ENCODE assay signal across 14 mouse cellular contexts in the genomic region with DNA sequence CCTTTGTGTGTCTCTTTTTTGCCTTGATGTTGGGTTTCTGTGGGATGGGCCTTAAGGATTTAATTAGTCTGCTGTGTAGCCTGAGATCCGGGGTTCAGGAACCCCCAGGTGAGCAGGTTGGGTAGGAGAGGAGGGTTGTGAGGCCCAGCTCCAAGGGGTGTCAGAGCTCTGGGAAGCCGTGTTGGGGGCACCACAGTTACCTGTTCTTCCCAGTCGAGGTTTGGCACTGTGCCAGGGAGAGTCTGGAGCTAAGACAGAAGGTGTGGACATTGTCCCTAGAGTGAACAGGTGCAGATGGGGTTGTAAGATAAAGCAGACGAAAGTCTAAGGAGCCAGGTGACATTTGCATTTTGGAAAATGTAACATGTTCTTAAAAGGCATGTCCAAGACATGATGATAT.
DNase-seq lines count a peak whose midpoint lies in the region; ATAC-seq and TF ChIP-seq lines count a peak whose summit lies in the region.
"Had no signal": no experiment of that assay in that cellular context is flagged by ENCODE, and none has a peak within 500 bp of the region (broad histone marks: within the 10 kb centered on the region; RNA-seq: fewer than 3 reads in every experiment).

No protein-coding gene starts in this region.

- peak; percentile 31 for DNase-seq in right cerebral cortex, postnatal 14 days
- no peak for DNase-seq in right cerebral cortex, postnatal 25 days
- DNase-seq in forebrain, postnatal 0 days, result no peak
- no peak for DNase-seq in lung, postnatal 4 days
- DNase-seq: adrenal gland, postnatal 36 days; cerebellum, adult 11 months; heart, postnatal 36 days; kidney, postnatal 36 days; liver, embryonic 13.5 days; lung, postnatal 36 days had no signal

- peaks cover 9% of the 10 kb centered on the region; the same call in 1 of the 2 replicates for H3K4me1 ChIP-seq in forebrain, postnatal 0 days (ENCODE audit: insufficient read depth)
- peaks cover 4% of the 10 kb centered on the region; the same call in 1 of the 2 replicates for H3K4me1 ChIP-seq in intestine, embryonic 16.5 days (ENCODE audit: control insufficient read depth, insufficient read depth, low read length)
- H3K4me1 ChIP-seq in neural tube, embryonic 15.5 days, result peaks cover 30% of the 10 kb centered on the region

- H3K27me3 ChIP-seq in forebrain, postnatal 0 days (ENCODE audit: insufficient read depth, low read length), result no peaks in the 10 kb centered on the region
- H3K27me3 ChIP-seq in intestine, embryonic 16.5 days (replicated peaks; ENCODE audit: control insufficient read depth, insufficient read depth, low read length), result peaks cover 13% of the 10 kb centered on the region; the same call in 1 of the 2 replicates
- 0 out of 2 replicates have a peak, but pooled peaks cover 8% of the 10 kb centered on the region for H3K27me3 ChIP-seq in neural tube, embryonic 15.5 days (replicated peaks)

- H3K27ac ChIP-seq in forebrain, postnatal 0 days (ENCODE audit: low read depth, low read length), result peak overlapping the region; percentile 87
- no peak overlapping the region for H3K27ac ChIP-seq in intestine, embryonic 16.5 days (ENCODE audit: low read length)
- H3K27ac ChIP-seq in neural tube, embryonic 15.5 days (replicated peaks), result peak overlapping the region; percentile 86
- H3K27ac ChIP-seq: left cerebral cortex, adult 2 months; liver, embryonic 13.5 days had no signal

- peak overlapping the region; percentile 83 for H3K4me2 ChIP-seq in forebrain, postnatal 0 days (ENCODE audit: low read depth)
- no peak overlapping the region for H3K4me2 ChIP-seq in intestine, embryonic 16.5 days (ENCODE audit: low read depth, low read length)
- H3K4me2 ChIP-seq in neural tube, embryonic 15.5 days, result peak overlapping the region; percentile 90

- no peak for TF ChIP-seq CTCF in forebrain, postnatal 0 days (IDR thresholded peaks at IDR 0.05; ENCODE audit: low read depth)

- H3K9me3 ChIP-seq in forebrain, postnatal 0 days (ENCODE audit: low read length), result no peaks in the 10 kb centered on the region
- H3K9me3 ChIP-seq in intestine, embryonic 16.5 days (ENCODE audit: control insufficient read depth, low read length), result no peaks in the 10 kb centered on the region
- H3K9me3 ChIP-seq in neural tube, embryonic 15.5 days (replicated peaks), result no peaks in the 10 kb centered on the region
- H3K9me3 ChIP-seq: liver, embryonic 13.5 days had no signal

- ATAC-seq in forebrain, postnatal 0 days, result no peak
- 0 out of 2 replicates have a peak, but pooled peaks have one; percentile 28 for ATAC-seq in intestine, embryonic 16.5 days
- ATAC-seq in neural tube, embryonic 15.5 days (ENCODE audit: low FRiP score), result no peak
- ATAC-seq in inflammation-experienced regulatory T-cells, adult 6 months, result no peak

- peak overlapping the region; percentile 49; the same call in 1 of the 2 replicates for H3K4me3 ChIP-seq in forebrain, postnatal 0 days (ENCODE audit: low read depth, low read length)
- no peak overlapping the region for H3K4me3 ChIP-seq in intestine, embryonic 16.5 days (ENCODE audit: low read length)
- no peak overlapping the region for H3K4me3 ChIP-seq in neural tube, embryonic 15.5 days (replicated peaks)

- 21% methylated on average over 4 of the region's 4 CpGs for WGBS in forebrain, postnatal 0 days
- WGBS in intestine, embryonic 16.5 days, result 30% methylated on average over 4 of the region's 4 CpGs
- WGBS in neural tube, embryonic 15.5 days, result 37% methylated on average over 4 of the region's 4 CpGs

- H3K9ac ChIP-seq in forebrain, postnatal 0 days, result peak overlapping the region; percentile 74
- H3K9ac ChIP-seq in intestine, embryonic 16.5 days (ENCODE audit: low read depth, low read length), result no peak overlapping the region
- no peak overlapping the region for H3K9ac ChIP-seq in neural tube, embryonic 15.5 days (replicated peaks)
- H3K9ac ChIP-seq: liver, embryonic 13.5 days had no signal

- H3K36me3 ChIP-seq in forebrain, postnatal 0 days (ENCODE audit: insufficient read depth), result no peaks in the 10 kb centered on the region
- H3K36me3 ChIP-seq in intestine, embryonic 16.5 days (ENCODE audit: control insufficient read depth, insufficient read depth, low read length), result no peaks in the 10 kb centered on the region
- no peaks in the 10 kb centered on the region for H3K36me3 ChIP-seq in neural tube, embryonic 15.5 days
- H3K36me3 ChIP-seq: liver, embryonic 13.5 days had no signal
